Mouse (Mus musculus): ENCODE data around the gene Fam227a. TPM values are rescaled to one million over a fixed set of nuclear protein-coding genes. Genes with fewer than 3 reads are reported as not detected.

Fam227a gene
- polyA plus RNA-seq, 1 experiment from 2014 or later = 1.5 TPM

GRCm38 (mm10) chr15:79648130-79648529 is 10.6 kb downstream of the Fam227a start:
- ATAC-seq (replicated peaks; ENCODE audit: low FRiP score) = no peak
- peaks cover 5% of the 10 kb centered on the region; the same call in 1 of the 2 replicates for H3K36me3 ChIP-seq
- H3K4me1 ChIP-seq = no peaks in the 10 kb centered on the region
- H3K4me3 ChIP-seq (replicated peaks) = no peak overlapping the region
- no peak overlapping the region for H3K27ac ChIP-seq
- no peaks in the 10 kb centered on the region for H3K27me3 ChIP-seq
- H3K4me2 ChIP-seq = no peak overlapping the region
- no peak overlapping the region for H3K9ac ChIP-seq
- WGBS = 88% methylated on average over 12 of the region's 12 CpGs
- no peaks in the 10 kb centered on the region for H3K9me3 ChIP-seq (replicated peaks)

GRCm38 (mm10) chr15:79645483-79645882 is 13.3 kb downstream of the Fam227a start:
- no peak for ATAC-seq (replicated peaks; ENCODE audit: low FRiP score)
- Histone ChIP-seq H3K4me3 (replicated peaks) (no peak overlapping the region), H3K27me3 (no peaks in the 10 kb centered on the region), H3K4me1 (no peaks in the 10 kb centered on the region), H3K9ac (no peak overlapping the region), H3K9me3 (replicated peaks) (no peaks in the 10 kb centered on the region), H3K4me2 (no peak overlapping the region), H3K36me3 (peaks cover 10% of the 10 kb centered on the region; the same call in 1 of the 2 replicates), H3K27ac (no peak overlapping the region)
- 88% methylated on average over 2 of the region's 2 CpGs for WGBS

GRCm38 (mm10) chr15:79641135-79641817 is 17.5 kb downstream of the Fam227a start:
- Histone ChIP-seq H3K36me3 (peaks cover 12% of the 10 kb centered on the region), H3K9ac (no peak overlapping the region), H3K4me1 (no peaks in the 10 kb centered on the region), H3K4me3 (replicated peaks) (no peak overlapping the region), H3K27ac (no peak overlapping the region), H3K27me3 (no peaks in the 10 kb centered on the region), H3K9me3 (replicated peaks) (no peaks in the 10 kb centered on the region), H3K4me2 (no peak overlapping the region)
- no peak for ATAC-seq (replicated peaks; ENCODE audit: low FRiP score)
- WGBS = 63% methylated on average over 12 of the region's 12 CpGs

- Histone ChIP-seq H3K27ac (no peak overlapping the region), H3K27me3 (no peaks in the 10 kb centered on the region), H3K36me3 (peaks cover 29% of the 10 kb centered on the region), H3K9ac (no peak overlapping the region), H3K9me3 (replicated peaks) (no peaks in the 10 kb centered on the region), H3K4me1 (peaks cover 7% of the 10 kb centered on the region; the same call in 1 of the 2 replicates), H3K4me2 (no peak overlapping the region), H3K4me3 (replicated peaks) (no peak overlapping the region)
- 41% methylated on average over 2 of the region's 2 CpGs for WGBS
- ATAC-seq (replicated peaks; ENCODE audit: low FRiP score) = no peak
Observed at GRCm38 (mm10) chr15:79630471-79630870, 28.3 kb downstream of the Fam227a start.

GRCm38 (mm10) chr15:79619770-79620414 is 38.9 kb downstream of the Fam227a start:
- no peak overlapping the region for H3K27ac ChIP-seq
- 79% methylated on average over 11 of the region's 11 CpGs for WGBS
- H3K4me3 ChIP-seq (replicated peaks) = no peak overlapping the region
- ATAC-seq (replicated peaks; ENCODE audit: low FRiP score) = no peak
- H3K4me2 ChIP-seq = no peak overlapping the region
- no peaks in the 10 kb centered on the region for H3K4me1 ChIP-seq
- no peaks in the 10 kb centered on the region for H3K27me3 ChIP-seq
- H3K36me3 ChIP-seq = peaks cover 6% of the 10 kb centered on the region; the same call in 1 of the 2 replicates
- no peaks in the 10 kb centered on the region for H3K9me3 ChIP-seq (replicated peaks)
- no peak overlapping the region for H3K9ac ChIP-seq

- Histone ChIP-seq H3K4me3 (replicated peaks) (no peak overlapping the region), H3K27ac (no peak overlapping the region), H3K36me3 (no peaks in the 10 kb centered on the region), H3K27me3 (no peaks in the 10 kb centered on the region), H3K9me3 (replicated peaks) (no peaks in the 10 kb centered on the region), H3K4me2 (no peak overlapping the region), H3K4me1 (no peaks in the 10 kb centered on the region), H3K9ac (no peak overlapping the region)
- ATAC-seq (replicated peaks; ENCODE audit: low FRiP score) = no peak
- WGBS = 73% methylated on average over 7 of the region's 7 CpGs
Observed at GRCm38 (mm10) chr15:79618456-79618855, 40.3 kb downstream of the Fam227a start.

GRCm38 (mm10) chr15:79617135-79617534 is 41.6 kb downstream of the Fam227a start:
- Histone ChIP-seq H3K27ac (no peak overlapping the region), H3K4me2 (no peak overlapping the region), H3K36me3 (no peaks in the 10 kb centered on the region; the same call in 1 of the 2 replicates), H3K4me3 (replicated peaks) (no peak overlapping the region), H3K27me3 (no peaks in the 10 kb centered on the region), H3K4me1 (no peaks in the 10 kb centered on the region), H3K9me3 (replicated peaks) (no peaks in the 10 kb centered on the region), H3K9ac (no peak overlapping the region)
- 80% methylated on average over 11 of the region's 11 CpGs for WGBS
- ATAC-seq (replicated peaks; ENCODE audit: low FRiP score) = no peak

GRCm38 (mm10) chr15:79616729-79617128 is 42.0 kb downstream of the Fam227a start:
- H3K9ac ChIP-seq = no peak overlapping the region
- 85% methylated on average over 5 of the region's 5 CpGs for WGBS
- H3K4me2 ChIP-seq = no peak overlapping the region
- H3K27ac ChIP-seq = no peak overlapping the region
- no peaks in the 10 kb centered on the region; the same call in 1 of the 2 replicates for H3K36me3 ChIP-seq
- H3K4me3 ChIP-seq (replicated peaks) = no peak overlapping the region
- H3K4me1 ChIP-seq = no peaks in the 10 kb centered on the region
- no peaks in the 10 kb centered on the region for H3K9me3 ChIP-seq (replicated peaks)
- no peaks in the 10 kb centered on the region for H3K27me3 ChIP-seq
- no peak for ATAC-seq (replicated peaks; ENCODE audit: low FRiP score)

- no peaks in the 10 kb centered on the region for H3K4me1 ChIP-seq
- no peaks in the 10 kb centered on the region; the same call in 1 of the 2 replicates for H3K36me3 ChIP-seq
- ATAC-seq (replicated peaks; ENCODE audit: low FRiP score) = no peak
- no peaks in the 10 kb centered on the region for H3K27me3 ChIP-seq
- H3K9ac ChIP-seq = no peak overlapping the region
- H3K4me3 ChIP-seq (replicated peaks) = no peak overlapping the region
- no peak overlapping the region for H3K4me2 ChIP-seq
- 40% methylated on average over 7 of the region's 7 CpGs for WGBS
- 0 out of 2 replicates have a peak overlapping the region, but pooled peaks have one; percentile 11 for H3K27ac ChIP-seq
- no peaks in the 10 kb centered on the region for H3K9me3 ChIP-seq (replicated peaks)
Observed at GRCm38 (mm10) chr15:79615501-79615900, 43.3 kb downstream of the Fam227a start.

GRCm38 (mm10) chr15:79609226-79609625 is 49.5 kb downstream of the Fam227a start:
- Histone ChIP-seq H3K27ac (no peak overlapping the region), H3K4me3 (replicated peaks) (no peak overlapping the region), H3K27me3 (0 out of 2 replicates have a peak, but pooled peaks cover 7% of the 10 kb centered on the region), H3K4me2 (no peak overlapping the region), H3K4me1 (peaks cover 9% of the 10 kb centered on the region), H3K9me3 (replicated peaks) (no peaks in the 10 kb centered on the region), H3K9ac (no peak overlapping the region), H3K36me3 (no peaks in the 10 kb centered on the region; the same call in 1 of the 2 replicates)
- no peak for ATAC-seq (replicated peaks; ENCODE audit: low FRiP score)
- WGBS = 92% methylated on average over 2 of the region's 2 CpGs

- Histone ChIP-seq H3K4me2 (no peak overlapping the region), H3K9ac (no peak overlapping the region), H3K4me1 (peaks cover 10% of the 10 kb centered on the region), H3K27ac (no peak overlapping the region), H3K36me3 (no peaks in the 10 kb centered on the region; the same call in 1 of the 2 replicates), H3K4me3 (replicated peaks) (no peak overlapping the region), H3K27me3 (0 out of 2 replicates have a peak, but pooled peaks cover 7% of the 10 kb centered on the region), H3K9me3 (replicated peaks) (no peaks in the 10 kb centered on the region)
- WGBS = 81% methylated on average over 7 of the region's 7 CpGs
- ATAC-seq (replicated peaks; ENCODE audit: low FRiP score) = no peak
Observed at GRCm38 (mm10) chr15:79608214-79608613, 50.5 kb downstream of the Fam227a start.

GRCm38 (mm10) chr15:79607757-79608156 is 51.0 kb downstream of the Fam227a start:
- WGBS = 60% methylated on average over 2 of the region's 2 CpGs
- Histone ChIP-seq H3K9me3 (replicated peaks) (no peaks in the 10 kb centered on the region), H3K27me3 (0 out of 2 replicates have a peak, but pooled peaks cover 7% of the 10 kb centered on the region), H3K36me3 (no peaks in the 10 kb centered on the region; the same call in 1 of the 2 replicates), H3K4me2 (no peak overlapping the region), H3K9ac (no peak overlapping the region), H3K4me1 (peaks cover 10% of the 10 kb centered on the region), H3K4me3 (replicated peaks) (no peak overlapping the region), H3K27ac (no peak overlapping the region)
- ATAC-seq (replicated peaks; ENCODE audit: low FRiP score) = no peak

Measured in kidney, embryonic 15.5 days (tissue).